Mouse (Mus musculus): ENCODE results near the gene Opalin. TPM values are rescaled to one million over a fixed set of nuclear protein-coding genes. Genes with fewer than 3 reads are reported as not detected.
A peak's percentile ranks its signal among the peaks of the same experiment; 100 is the strongest.

The Opalin gene
- polyA plus RNA-seq, 1 experiment from 2014 or later, result not detected

DNA sequence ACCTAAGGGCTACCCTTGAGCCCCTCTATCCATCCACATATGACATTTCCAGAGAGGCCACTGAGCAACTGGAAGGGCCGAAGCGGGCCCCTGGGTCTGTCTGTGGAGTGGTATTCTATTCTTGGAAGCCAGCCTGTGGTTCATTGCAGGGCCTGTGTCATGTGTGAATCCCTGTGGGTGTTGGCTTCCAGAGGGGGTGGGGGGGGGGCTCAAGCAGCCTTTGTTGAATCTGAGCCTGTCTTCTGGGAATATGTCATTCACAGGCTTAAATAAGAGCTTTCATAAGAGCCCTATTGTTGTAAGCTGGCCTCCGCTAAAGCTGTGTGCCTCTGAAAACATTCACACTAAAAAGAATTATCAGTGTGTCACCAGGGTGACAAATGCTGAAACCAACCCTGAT is 4.7 kb upstream of the Opalin start:
- 0 out of 2 replicates have a peak, but pooled peaks cover 3% of the 10 kb centered on the region for H3K4me1 ChIP-seq
- H3K9ac ChIP-seq, result no peak overlapping the region
- 39% methylated on average over 3 of the region's 3 CpGs for WGBS
- no peaks in the 10 kb centered on the region for H3K27me3 ChIP-seq
- no peak overlapping the region for H3K27ac ChIP-seq (replicated peaks)
- ATAC-seq (ENCODE audit: insufficient number of reproducible peaks, low FRiP score, low TSS enrichment, low read depth), result 0 out of 2 replicates have a peak, but pooled peaks have one; percentile 58
- H3K4me3 ChIP-seq (replicated peaks), result no peak overlapping the region
- no peaks in the 10 kb centered on the region for H3K36me3 ChIP-seq
- H3K9me3 ChIP-seq (replicated peaks), result no peaks in the 10 kb centered on the region
- H3K4me2 ChIP-seq (replicated peaks), result no peak overlapping the region

- ATAC-seq (ENCODE audit: insufficient number of reproducible peaks, low FRiP score, low TSS enrichment, low read depth), result no peak
Observed at GRCm38 (mm10) chr19:41073746-41074455, 3.0 kb downstream of the Opalin start.

GRCm38 (mm10) chr19:41071500-41071899 is 5.4 kb downstream of the Opalin start:
- Histone ChIP-seq H3K9ac (no peak overlapping the region), H3K36me3 (no peaks in the 10 kb centered on the region), H3K4me2 (replicated peaks) (no peak overlapping the region), H3K4me1 (no peaks in the 10 kb centered on the region), H3K27ac (replicated peaks) (no peak overlapping the region), H3K4me3 (replicated peaks) (no peak overlapping the region), H3K27me3 (no peaks in the 10 kb centered on the region), H3K9me3 (replicated peaks) (no peaks in the 10 kb centered on the region)
- no peak for ATAC-seq (ENCODE audit: insufficient number of reproducible peaks, low FRiP score, low TSS enrichment, low read depth)
- 6% methylated on average over 8 of the region's 8 CpGs for WGBS

More at GRCm38 (mm10) chr19:41073746-41074455, 3.0 kb downstream of the Opalin start:
- Histone ChIP-seq H3K27me3 (no peaks in the 10 kb centered on the region), H3K27ac (replicated peaks) (no peak overlapping the region), H3K4me2 (replicated peaks) (no peak overlapping the region), H3K4me3 (replicated peaks) (no peak overlapping the region), H3K4me1 (no peaks in the 10 kb centered on the region), H3K9me3 (replicated peaks) (no peaks in the 10 kb centered on the region), H3K36me3 (no peaks in the 10 kb centered on the region), H3K9ac (no peak overlapping the region)
- 87% methylated on average over 14 of the region's 14 CpGs for WGBS

DNA sequence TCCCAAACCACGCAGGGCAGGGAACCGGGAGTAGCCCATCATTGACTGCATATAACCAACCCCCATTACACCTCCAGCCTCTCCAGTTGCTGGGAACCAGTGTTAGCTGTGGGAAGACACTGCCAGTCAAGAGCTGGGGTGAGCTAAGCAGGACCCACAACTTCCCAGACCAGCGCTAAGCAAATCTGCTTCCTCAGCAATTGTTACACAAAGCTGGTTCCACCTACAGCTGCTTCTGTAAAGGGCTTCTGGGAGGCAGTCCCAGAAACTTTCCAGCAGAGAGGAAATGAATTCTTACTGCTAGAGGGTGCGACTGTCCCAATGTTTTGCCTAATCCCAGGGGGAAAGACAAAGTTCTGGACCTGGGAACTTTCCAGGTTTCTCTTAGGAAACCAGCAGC is 22.2 kb downstream of the Opalin start:
- ATAC-seq (ENCODE audit: insufficient number of reproducible peaks, low FRiP score, low TSS enrichment, low read depth), result no peak
- 62% methylated on average over 4 of the region's 4 CpGs for WGBS

DNA sequence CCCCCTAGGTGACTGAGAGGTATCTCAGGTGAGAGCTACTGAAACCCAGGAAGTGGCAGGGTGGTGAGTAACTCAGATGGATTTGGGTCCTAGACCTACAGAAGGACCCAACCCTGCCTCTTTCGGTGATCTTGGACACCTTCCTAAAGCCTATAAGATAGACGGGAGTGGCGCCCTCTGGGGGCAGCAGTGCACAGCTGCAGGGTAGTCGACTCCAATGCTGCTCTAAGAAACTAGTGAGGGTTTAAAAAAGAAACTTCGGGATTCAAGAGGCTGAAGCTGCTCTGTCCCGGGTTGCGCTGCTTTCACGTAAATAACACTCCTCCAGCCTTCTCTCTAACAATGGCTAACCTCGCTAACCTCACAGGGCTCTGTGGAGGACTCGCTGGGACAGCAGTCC is 23.4 kb downstream of the Opalin start:
- no peak for ATAC-seq (ENCODE audit: insufficient number of reproducible peaks, low FRiP score, low TSS enrichment, low read depth)
- no peaks in the 10 kb centered on the region for H3K27me3 ChIP-seq
- WGBS, result 26% methylated on average over 10 of the region's 10 CpGs
- H3K4me2 ChIP-seq (replicated peaks), result no peak overlapping the region
- H3K27ac ChIP-seq (replicated peaks), result no peak overlapping the region
- no peak overlapping the region for H3K4me3 ChIP-seq (replicated peaks)
- no peaks in the 10 kb centered on the region for H3K4me1 ChIP-seq
- H3K36me3 ChIP-seq, result no peaks in the 10 kb centered on the region
- no peak overlapping the region for H3K9ac ChIP-seq
- no peaks in the 10 kb centered on the region for H3K9me3 ChIP-seq (replicated peaks)

More for the DNA sequence above, 22.2 kb downstream of the Opalin start:
- Histone ChIP-seq H3K4me3 (replicated peaks) (no peak overlapping the region), H3K36me3 (no peaks in the 10 kb centered on the region), H3K4me1 (no peaks in the 10 kb centered on the region), H3K9ac (no peak overlapping the region), H3K27me3 (no peaks in the 10 kb centered on the region), H3K4me2 (replicated peaks) (no peak overlapping the region), H3K27ac (replicated peaks) (no peak overlapping the region), H3K9me3 (replicated peaks) (no peaks in the 10 kb centered on the region)

- Histone ChIP-seq H3K27me3 (no peaks in the 10 kb centered on the region), H3K4me3 (replicated peaks) (no peak overlapping the region), H3K36me3 (no peaks in the 10 kb centered on the region), H3K27ac (replicated peaks) (no peak overlapping the region), H3K9me3 (replicated peaks) (no peaks in the 10 kb centered on the region), H3K4me1 (no peaks in the 10 kb centered on the region), H3K9ac (no peak overlapping the region), H3K4me2 (replicated peaks) (no peak overlapping the region)
- ATAC-seq (ENCODE audit: insufficient number of reproducible peaks, low FRiP score, low TSS enrichment, low read depth), result no peak
- WGBS, result 60% methylated on average over 5 of the region's 5 CpGs
Observed at GRCm38 (mm10) chr19:41052247-41052646, 24.7 kb downstream of the Opalin start.

DNA sequence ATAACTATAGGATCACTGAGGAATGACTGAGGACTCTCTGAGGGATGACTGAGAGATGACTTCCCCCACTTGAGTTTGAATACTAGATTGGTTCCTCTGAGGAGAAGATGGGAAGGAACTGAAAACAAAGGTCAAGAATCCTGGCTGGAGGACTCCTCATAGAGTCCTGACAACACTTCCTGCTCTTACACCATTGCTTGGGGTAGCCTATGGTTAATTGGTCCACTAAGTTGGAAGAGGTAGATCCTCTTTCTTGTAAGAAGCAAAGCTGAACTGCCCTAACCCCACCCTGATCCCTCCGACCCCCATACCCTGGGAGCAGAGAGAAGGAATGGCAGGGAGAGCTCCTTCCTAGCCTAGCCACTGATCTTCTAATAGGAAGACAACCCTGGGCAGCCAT is 25.2 kb downstream of the Opalin start:
- Histone ChIP-seq H3K9me3 (replicated peaks) (no peaks in the 10 kb centered on the region), H3K4me3 (replicated peaks) (no peak overlapping the region), H3K4me1 (no peaks in the 10 kb centered on the region), H3K27ac (replicated peaks) (no peak overlapping the region), H3K4me2 (replicated peaks) (no peak overlapping the region), H3K27me3 (no peaks in the 10 kb centered on the region), H3K9ac (no peak overlapping the region), H3K36me3 (no peaks in the 10 kb centered on the region)
- ATAC-seq (ENCODE audit: insufficient number of reproducible peaks, low FRiP score, low TSS enrichment, low read depth), result no peak
- WGBS, result 85% methylated on average over 1 of the region's 1 CpGs

DNA sequence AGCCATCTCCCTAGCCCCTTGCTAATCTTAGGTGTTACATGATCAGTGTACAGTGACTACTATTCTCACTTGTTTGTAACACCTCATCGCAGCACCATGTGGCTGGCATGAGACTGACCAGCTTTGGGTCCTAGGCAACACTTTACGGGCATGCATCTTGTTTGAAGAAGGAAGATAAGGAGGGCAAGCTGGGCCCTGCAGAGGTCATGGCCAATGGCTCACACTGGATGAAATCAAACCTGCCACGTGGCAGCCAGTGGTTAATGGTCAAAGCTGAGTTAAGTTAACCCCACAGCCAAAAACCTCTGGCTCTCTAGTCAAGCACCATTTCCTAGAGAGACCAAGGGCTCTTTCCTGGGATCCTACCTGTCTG is 28.7 kb downstream of the Opalin start:
- no peaks in the 10 kb centered on the region for H3K36me3 ChIP-seq
- no peak overlapping the region for H3K27ac ChIP-seq (replicated peaks)
- H3K27me3 ChIP-seq, result no peaks in the 10 kb centered on the region
- no peaks in the 10 kb centered on the region for H3K9me3 ChIP-seq (replicated peaks)
- ATAC-seq (ENCODE audit: insufficient number of reproducible peaks, low FRiP score, low TSS enrichment, low read depth), result no peak
- no peak overlapping the region for H3K4me3 ChIP-seq (replicated peaks)
- H3K4me1 ChIP-seq, result no peaks in the 10 kb centered on the region
- no peak overlapping the region for H3K4me2 ChIP-seq (replicated peaks)
- H3K9ac ChIP-seq, result no peak overlapping the region
- 87% methylated on average over 3 of the region's 3 CpGs for WGBS

- Histone ChIP-seq H3K36me3 (no peaks in the 10 kb centered on the region), H3K27ac (replicated peaks) (no peak overlapping the region), H3K9ac (no peak overlapping the region), H3K4me3 (replicated peaks) (no peak overlapping the region), H3K4me1 (no peaks in the 10 kb centered on the region), H3K4me2 (replicated peaks) (no peak overlapping the region), H3K9me3 (replicated peaks) (no peaks in the 10 kb centered on the region), H3K27me3 (no peaks in the 10 kb centered on the region)
- ATAC-seq (ENCODE audit: insufficient number of reproducible peaks, low FRiP score, low TSS enrichment, low read depth), result no peak
- WGBS, result 79% methylated on average over 9 of the region's 9 CpGs
Observed at GRCm38 (mm10) chr19:41047437-41048186, 29.3 kb downstream of the Opalin start.

DNA sequence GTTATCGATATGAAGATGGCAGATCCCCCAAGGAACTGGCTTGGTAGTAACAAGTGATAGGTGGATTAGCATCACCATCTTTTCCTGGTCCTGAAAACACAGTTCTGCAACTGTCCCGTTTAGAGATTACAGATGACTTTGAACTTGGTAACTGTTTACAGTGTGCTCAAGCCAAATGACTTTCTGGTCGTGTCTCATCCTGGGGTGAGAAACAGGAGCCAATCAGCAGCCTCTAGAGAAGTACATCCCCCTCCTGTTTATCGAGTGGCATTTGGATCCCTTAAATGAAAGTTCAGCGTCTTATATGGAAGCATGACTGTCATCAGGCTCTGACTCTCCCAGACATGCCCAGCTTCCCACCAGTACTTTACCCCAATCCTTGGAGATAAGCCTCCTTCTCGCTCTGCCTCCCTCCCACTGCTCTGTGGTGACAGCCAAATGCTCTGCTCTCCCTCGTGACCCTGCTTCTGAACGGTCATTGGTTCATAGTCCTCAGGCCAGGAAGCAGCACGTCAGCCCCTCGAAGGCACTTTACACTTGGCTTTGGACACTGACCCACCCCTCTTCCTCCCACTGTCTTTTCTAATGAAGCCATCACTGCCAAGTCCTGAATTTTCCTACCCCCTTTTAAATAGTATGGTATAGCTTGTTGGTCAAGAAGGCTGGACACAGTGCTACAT is 31.7 kb downstream of the Opalin start:
- H3K36me3 ChIP-seq, result no peaks in the 10 kb centered on the region
- H3K9me3 ChIP-seq (replicated peaks), result no peaks in the 10 kb centered on the region
- no peaks in the 10 kb centered on the region for H3K27me3 ChIP-seq
- no peak overlapping the region for H3K4me2 ChIP-seq (replicated peaks)
- WGBS, result 49% methylated on average over 10 of the region's 10 CpGs
- no peak overlapping the region for H3K9ac ChIP-seq
- H3K4me3 ChIP-seq (replicated peaks), result no peak overlapping the region
- H3K4me1 ChIP-seq, result no peaks in the 10 kb centered on the region
- ATAC-seq (ENCODE audit: insufficient number of reproducible peaks, low FRiP score, low TSS enrichment, low read depth), result no peak
- no peak overlapping the region for H3K27ac ChIP-seq (replicated peaks)

DNA sequence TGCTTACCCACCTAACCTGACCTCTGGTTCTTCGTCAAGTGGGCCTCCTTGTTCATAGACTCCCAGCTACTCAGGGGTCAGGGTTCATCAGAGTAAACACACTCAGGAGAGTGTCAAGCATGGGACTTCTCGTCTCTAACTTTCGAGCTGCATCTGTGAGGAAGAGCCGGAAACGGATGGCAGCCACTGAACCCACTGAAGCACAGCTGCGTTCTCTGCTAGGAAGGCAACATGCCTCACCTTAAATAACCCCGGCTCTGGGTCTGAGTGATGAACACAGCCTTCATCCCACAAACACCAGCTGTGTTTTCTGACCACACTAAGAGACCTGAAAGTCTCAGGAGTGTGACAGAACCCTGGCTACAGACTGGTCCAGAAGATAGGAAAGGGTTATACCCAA is 37.8 kb downstream of the Opalin start:
- ATAC-seq (ENCODE audit: insufficient number of reproducible peaks, low FRiP score, low TSS enrichment, low read depth), result no peak
- no peak overlapping the region for H3K27ac ChIP-seq (replicated peaks)
- H3K9ac ChIP-seq, result no peak overlapping the region
- no peaks in the 10 kb centered on the region for H3K4me1 ChIP-seq
- 78% methylated on average over 7 of the region's 7 CpGs for WGBS
- no peak overlapping the region for H3K4me2 ChIP-seq (replicated peaks)
- H3K9me3 ChIP-seq (replicated peaks), result no peaks in the 10 kb centered on the region
- H3K4me3 ChIP-seq (replicated peaks), result no peak overlapping the region
- no peaks in the 10 kb centered on the region; the same call in 1 of the 2 replicates for H3K27me3 ChIP-seq
- no peaks in the 10 kb centered on the region for H3K36me3 ChIP-seq

All from embryonic facial prominence, embryonic 15.5 days (tissue).